22 mouse cellular contexts compared by ENCODE assay signal in genomic region chr1:132038753-132039152, GRCm38 (mm10). TPM values are rescaled to one million over a fixed set of nuclear protein-coding genes. Genes with fewer than 3 reads are reported as not detected.
A peak's percentile ranks its signal among the peaks of the same experiment; 100 is the strongest.
DNase-seq lines count a peak whose midpoint lies in the region; ATAC-seq and TF ChIP-seq lines count a peak whose summit lies in the region.
"Had no signal": no experiment of that assay in that cellular context is flagged by ENCODE, and none has a peak within 500 bp of the region (broad histone marks: within the 10 kb centered on the region; RNA-seq: fewer than 3 reads in every experiment).

No protein-coding gene starts in this region.

- intact Hi-C loops in heart, adult 2 months (cut with DNase I): no loop called here

- no peaks in the 10 kb centered on the region for H3K9me3 ChIP-seq in heart, embryonic 13.5 days
- H3K9me3 ChIP-seq: embryonic facial prominence, embryonic 10.5 days; forebrain, embryonic 12.5 days; limb, embryonic 12.5 days; liver, embryonic 13.5 days; midbrain, embryonic 13.5 days; neural tube, embryonic 13.5 days had no signal

- 60% methylated on average over 5 of the region's 5 CpGs for WGBS in heart, embryonic 13.5 days
- 56% methylated on average over 5 of the region's 5 CpGs for WGBS in heart, adult 2 months
- 86% methylated on average over 5 of the region's 5 CpGs for WGBS in thymus, adult 2 months

- H3K4me1 ChIP-seq in heart, embryonic 13.5 days: peaks cover 7% of the 10 kb centered on the region; the same call in 1 of the 2 replicates
- H3K4me1 ChIP-seq in heart, adult 2 months (ENCODE audit: control insufficient read depth, insufficient read depth, low read length): peaks cover 19% of the 10 kb centered on the region
- H3K4me1 ChIP-seq in thymus, adult 2 months (replicated peaks; ENCODE audit: control insufficient read depth, insufficient read depth, low read length): peaks cover 6% of the 10 kb centered on the region; the same call in 1 of the 2 replicates
- H3K4me1 ChIP-seq: embryonic facial prominence, embryonic 10.5 days; forebrain, embryonic 12.5 days; liver, embryonic 13.5 days; midbrain, embryonic 13.5 days had no signal

- no peak for TF ChIP-seq EP300 in heart, adult 2 months (IDR thresholded peaks at IDR 0.05; ENCODE audit: insufficient read depth, low read depth, low read length)

- no peak for DNase-seq in heart, adult 2 months
- DNase-seq in thymus, adult 2 months: peak; percentile 6
- DNase-seq in thymus, postnatal 0 days (ENCODE audit: low spot score): no peak
- DNase-seq in induced T-regulatory cell, adult 2 months (ENCODE audit: low read depth): peak; percentile 52
- DNase-seq in naive thymus-derived CD4-positive, alpha-beta T cell, adult 2 months (ENCODE audit: low read depth): peak; percentile 61
- DNase-seq in layer of hippocampus, adult 9-11 months: no peak
- DNase-seq: adrenal gland, adult 2 months; cerebellum, adult 9-10 months; gastrocnemius, postnatal 10 days; heart, adult 11 months; kidney, adult 9 months; kidney, postnatal 4 days; liver, embryonic 13.5 days; right cerebral cortex, adult 18-20 months had no signal

- ATAC-seq in heart, embryonic 13.5 days (ENCODE audit: extremely low read depth, insufficient number of reproducible peaks, low FRiP score, low TSS enrichment): no peak
- ATAC-seq in megakaryocyte-erythroid progenitor cell, adult 5-6 weeks (replicated peaks; ENCODE audit: low FRiP score, low TSS enrichment, poor library complexity, severe bottlenecking): no peak
- ATAC-seq: midbrain, embryonic 13.5 days had no signal

- H3K27ac ChIP-seq in heart, embryonic 13.5 days (replicated peaks): 0 out of 2 replicates have a peak overlapping the region, but pooled peaks have one; percentile 21
- no peak overlapping the region for H3K27ac ChIP-seq in heart, adult 2 months
- H3K27ac ChIP-seq in thymus, adult 2 months (ENCODE audit: control insufficient read depth, insufficient read depth, low read length): peak overlapping the region; percentile 13
- H3K27ac ChIP-seq: embryonic facial prominence, embryonic 10.5 days; forebrain, embryonic 12.5 days; limb, embryonic 12.5 days; liver, embryonic 13.5 days; midbrain, embryonic 13.5 days; neural tube, embryonic 13.5 days; stomach, postnatal 0 days had no signal

- H3K4me3 ChIP-seq in heart, embryonic 13.5 days: no peak overlapping the region
- H3K4me3 ChIP-seq in heart, adult 2 months: no peak overlapping the region
- H3K4me3 ChIP-seq in thymus, adult 2 months (ENCODE audit: control insufficient read depth, insufficient read depth, low read length): no peak overlapping the region
- H3K4me3 ChIP-seq: embryonic facial prominence, embryonic 10.5 days; forebrain, embryonic 12.5 days; limb, embryonic 12.5 days; liver, embryonic 13.5 days; midbrain, embryonic 13.5 days; neural tube, embryonic 13.5 days had no signal

- no peak for TF ChIP-seq POLR2A in heart, adult 2 months (IDR thresholded peaks at IDR 0.05; ENCODE audit: insufficient read depth, low read depth, low read length)
- no peak for TF ChIP-seq POLR2A in thymus, adult 2 months (IDR thresholded peaks at IDR 0.05; ENCODE audit: control insufficient read depth, extremely low read depth, insufficient read depth, low read length, poor library complexity)

- peaks cover 22% of the 10 kb centered on the region for H3K36me3 ChIP-seq in heart, embryonic 13.5 days
- H3K36me3 ChIP-seq in heart, adult 2 months (ENCODE audit: control insufficient read depth, insufficient read depth, low read length): no peaks in the 10 kb centered on the region
- H3K36me3 ChIP-seq in thymus, adult 2 months (ENCODE audit: control insufficient read depth, insufficient read depth, low read length): peaks cover 10% of the 10 kb centered on the region; the same call in 1 of the 2 replicates

- H3K9ac ChIP-seq in heart, embryonic 13.5 days: no peak overlapping the region
- H3K9ac ChIP-seq in heart, adult 2 months (ENCODE audit: low read depth, low read length): no peak overlapping the region
- H3K9ac ChIP-seq: forebrain, embryonic 12.5 days; limb, embryonic 12.5 days; liver, embryonic 13.5 days; midbrain, embryonic 13.5 days; neural tube, embryonic 13.5 days had no signal

- H3K79me2 ChIP-seq in heart, adult 2 months (replicated peaks; ENCODE audit: control insufficient read depth, insufficient read depth, low read length): no peaks in the 10 kb centered on the region; the same call in 1 of the 2 replicates

- H3K4me2 ChIP-seq in heart, embryonic 13.5 days: no peak overlapping the region
- H3K4me2 ChIP-seq: forebrain, embryonic 12.5 days; limb, embryonic 12.5 days; liver, embryonic 13.5 days; midbrain, embryonic 13.5 days; neural tube, embryonic 13.5 days had no signal

- TF ChIP-seq CTCF in heart, adult 2 months (IDR thresholded peaks at IDR 0.05): no peak
- TF ChIP-seq CTCF in thymus, adult 2 months (IDR thresholded peaks at IDR 0.05; ENCODE audit: borderline replicate concordance, control insufficient read depth, extremely low read depth, insufficient read depth, low read length, poor library complexity): no peak

- no peaks in the 10 kb centered on the region for H3K27me3 ChIP-seq in heart, embryonic 13.5 days (replicated peaks)
- no peaks in the 10 kb centered on the region for H3K27me3 ChIP-seq in heart, adult 2 months (ENCODE audit: control insufficient read depth, insufficient read depth, low read length)
- H3K27me3 ChIP-seq in thymus, adult 2 months (ENCODE audit: control insufficient read depth, insufficient read depth, low read length): no peaks in the 10 kb centered on the region
- H3K27me3 ChIP-seq: forebrain, embryonic 12.5 days; limb, embryonic 12.5 days; liver, embryonic 13.5 days; midbrain, embryonic 13.5 days; neural tube, embryonic 13.5 days had no signal

RNA-seq across cellular contexts. Expression of gene Mfsd4a, which starts 29.1 kb away (rescaled TPM):
- 6.9 and 9.8 TPM in 2 replicates for polyA plus RNA-seq in heart, embryonic 13.5 days (2015; fragmentation: Nextera tagmentation; extraction: Ambion mirVana)
- total RNA-seq in heart, adult 2 months (2021): 1 to 10 TPM; 1.4 to 1.6 TPM
- polyA plus RNA-seq in heart, adult 2 months (2012; rRNA removed): 3.0 and 3.6 TPM in 2 replicates
- polyA plus RNA-seq in thymus, adult 2 months (2012; rRNA removed): 5.6 and 5.8 TPM in 2 replicates
- polyA plus RNA-seq in thymus, postnatal 0 days (2015; fragmentation: Nextera tagmentation; extraction: Ambion mirVana): 15.0 and 17.1 TPM in 2 replicates
- total RNA-seq in megakaryocyte-erythroid progenitor cell, adult 5-6 weeks (2014; fragmentation: Nextera tagmentation): 0.40 TPM in 1 of 2 replicates, not detected in the other
- 0.75 and 3.8 TPM in 2 replicates for total RNA-seq in megakaryocyte-erythroid progenitor cell, adult 5-6 weeks (2017)

RNA-seq across cellular contexts. Expression of gene Elk4, which starts 31.3 kb away (rescaled TPM):
- 11.8 and 12.8 TPM in 2 replicates for polyA plus RNA-seq in heart, embryonic 13.5 days (2015; fragmentation: Nextera tagmentation; extraction: Ambion mirVana)
- total RNA-seq in heart, adult 2 months (2021): 10 to 100 TPM; 76.5 to 77.4 TPM
- 20.8 and 32.7 TPM in 2 replicates for polyA plus RNA-seq in heart, adult 2 months (2012; rRNA removed)
- polyA plus RNA-seq in thymus, adult 2 months (2012; rRNA removed): 82.3 and 101 TPM in 2 replicates
- 43.2 and 56.0 TPM in 2 replicates for polyA plus RNA-seq in thymus, postnatal 0 days (2015; fragmentation: Nextera tagmentation; extraction: Ambion mirVana)
- 97.8 and 135 TPM in 2 replicates for total RNA-seq in megakaryocyte-erythroid progenitor cell, adult 5-6 weeks (2014; fragmentation: Nextera tagmentation)
- total RNA-seq in megakaryocyte-erythroid progenitor cell, adult 5-6 weeks (2017): 88.1 and 90.9 TPM in 2 replicates

Comparison
In these comparisons a context has a peak if more than half of its experiments do, and no peak if none do; other contexts are left out.
1. DNase-seq: peak in thymus, adult 2 months (single experiment), induced T-regulatory cell, adult 2 months (single experiment) and naive thymus-derived CD4-positive, alpha-beta T cell, adult 2 months (single experiment); none in heart, adult 2 months (0 of 2), thymus, postnatal 0 days (single experiment) and layer of hippocampus, adult 9-11 months (single experiment).